Mouse (Mus musculus): ENCODE measurements around the gene Mt1.

DNA sequence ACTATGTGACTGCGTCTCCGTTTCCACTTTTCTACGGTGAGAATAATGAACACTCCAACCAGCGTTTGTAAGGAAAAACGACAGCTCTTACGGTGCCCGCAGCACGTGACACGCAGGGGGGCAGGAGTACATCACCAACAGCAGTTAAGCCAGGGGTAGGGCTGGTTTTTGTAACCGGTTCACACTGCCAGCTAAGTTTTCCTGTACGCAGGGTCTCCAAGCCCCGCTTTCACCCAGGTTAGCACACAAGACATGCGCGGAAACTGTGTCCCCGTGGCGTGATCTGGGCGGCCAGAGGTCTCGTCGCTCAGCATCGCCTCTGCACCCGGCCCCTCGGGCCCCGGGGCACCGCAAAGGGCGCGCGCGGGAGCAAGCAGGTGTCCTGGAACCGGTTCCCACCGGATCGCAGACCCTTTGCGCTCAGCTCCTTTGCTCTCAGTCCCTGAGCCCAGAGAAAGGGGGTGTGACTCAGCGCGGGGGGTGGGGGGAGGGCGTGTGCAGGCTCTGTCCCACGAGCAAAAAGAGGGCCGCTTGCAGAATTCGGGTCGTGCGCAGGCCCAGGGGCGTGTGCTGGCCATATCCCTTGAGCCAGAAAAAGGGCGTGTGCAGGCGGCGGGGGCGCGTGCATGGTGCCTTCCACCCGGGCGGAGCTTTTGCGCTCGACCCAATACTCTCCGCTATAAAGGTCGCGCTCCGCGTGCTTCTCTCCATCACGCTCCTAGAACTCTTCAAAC, 6.6 kb upstream of the Mt1 start, which contains the start of gene Mt2:
- no peak for TF ChIP-seq CTCF (IDR thresholded peaks at IDR 0.05; ENCODE audit: control insufficient read depth, insufficient read depth, insufficient replicate concordance, low read depth, low read length)
- TF ChIP-seq POLR2A (IDR thresholded peaks at IDR 0.05; ENCODE audit: control insufficient read depth, low read depth, low read length): 0 out of 2 replicates have a peak, but pooled peaks have one; percentile 87
